Mouse (Mus musculus): ENCODE data around the gene Panx2. TPM values are rescaled to one million over a fixed set of nuclear protein-coding genes. Genes with fewer than 3 reads are reported as not detected.

The Panx2 gene
- not detected for polyA plus RNA-seq (2012; fragmentation: generic; extraction: Trizol)
- long read RNA-seq, experiment 1, result 0 reads
- long read RNA-seq, experiment 2, result 0 reads

DNA sequence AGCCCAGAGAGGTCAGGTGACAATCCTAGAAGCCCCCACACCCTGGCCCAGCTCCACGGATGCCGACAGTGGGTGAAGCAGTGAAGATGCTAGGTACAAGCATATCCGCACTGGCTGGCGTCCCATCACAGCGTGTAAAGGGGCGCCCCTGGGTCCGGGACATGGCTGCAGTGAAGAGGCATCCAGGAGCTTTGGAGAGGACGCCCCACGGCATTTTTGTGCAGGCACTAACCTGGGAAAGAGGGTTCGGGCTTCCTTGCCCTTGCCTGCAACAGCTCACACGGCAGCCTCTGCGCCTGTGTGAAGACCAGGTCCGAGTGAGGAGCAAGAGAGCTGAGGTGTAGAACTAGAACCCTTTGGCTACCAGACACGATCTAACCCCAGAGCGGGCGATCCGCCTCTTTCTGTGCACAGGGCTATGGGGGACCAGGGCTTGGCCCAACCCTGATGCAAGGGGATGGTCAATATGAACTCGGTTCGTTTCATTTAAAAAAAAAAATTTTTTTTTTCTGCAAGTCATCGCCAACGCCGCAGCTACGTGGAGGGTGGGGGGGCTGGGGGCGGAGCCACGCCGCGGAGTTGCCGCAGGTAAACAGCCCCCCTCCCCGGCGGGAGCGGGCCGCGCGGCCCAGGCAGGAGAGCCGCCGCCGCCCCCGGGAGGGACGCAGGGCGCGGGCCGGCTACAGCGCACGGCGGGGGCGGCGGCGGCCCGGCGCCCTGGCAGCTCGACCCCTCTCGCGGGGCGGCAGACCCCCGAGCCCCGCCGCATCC, at the start of gene Panx2:
Gene Panx2 (plus strand): TSS at position 574 of the 771 bp plus-strand sequence.
- Histone ChIP-seq H3K27me3 (ENCODE audit: control insufficient read depth, insufficient read depth, insufficient read length) (peaks cover 83% of the 10 kb centered on the region), H3K79me2 (ENCODE audit: control insufficient read depth, insufficient read depth) (no peaks in the 10 kb centered on the region), H3ac (ENCODE audit: control insufficient read depth, insufficient read length, low read depth) (no peak within 1 kb of the TSS), H3K79me3 (ENCODE audit: low read depth) (no peaks in the 10 kb centered on the region), H3K4me3 (ENCODE audit: insufficient read depth, poor library complexity, severe bottlenecking) (no peak within 1 kb of the TSS), H3K36me3 (ENCODE audit: control insufficient read depth, insufficient read depth) (no peaks in the 10 kb centered on the region)
- no peak for TF ChIP-seq MYOD1 (IDR thresholded peaks at IDR 0.05; ENCODE audit: control insufficient read depth, insufficient read length, low read depth)
- no peak for TF ChIP-seq CTCF (IDR thresholded peaks at IDR 0.05; ENCODE audit: control insufficient read depth, insufficient read depth, insufficient read length)
- no peak for TF ChIP-seq FOSL1 (IDR thresholded peaks at IDR 0.05; ENCODE audit: insufficient read depth, low read length, poor library complexity, severe bottlenecking)
- no peak for TF ChIP-seq MAX (IDR thresholded peaks at IDR 0.05)
- TF ChIP-seq MYOG (IDR thresholded peaks at IDR 0.05; ENCODE audit: control insufficient read depth, extremely low read depth, insufficient read length), result no peak
- TF ChIP-seq CEBPB (IDR thresholded peaks at IDR 0.05; ENCODE audit: low read depth), result no peak
- TF ChIP-seq USF1 (IDR thresholded peaks at IDR 0.05; ENCODE audit: low read depth), result no peak

GRCm38 (mm10) chr15:89016722-89017121, 42.8 kb upstream of the Panx2 start:
- Histone ChIP-seq H3K79me2 (ENCODE audit: control insufficient read depth, insufficient read depth) (no peaks in the 10 kb centered on the region), H3K4me3 (ENCODE audit: insufficient read depth, poor library complexity, severe bottlenecking) (no peak overlapping the region), H3K27me3 (ENCODE audit: control insufficient read depth, insufficient read depth, insufficient read length) (peaks cover 48% of the 10 kb centered on the region), H3ac (ENCODE audit: control insufficient read depth, insufficient read length, low read depth) (no peak overlapping the region), H3K36me3 (ENCODE audit: control insufficient read depth, insufficient read depth) (no peaks in the 10 kb centered on the region), H3K79me3 (ENCODE audit: low read depth) (no peaks in the 10 kb centered on the region)
- TF ChIP-seq CTCF (IDR thresholded peaks at IDR 0.05; ENCODE audit: control insufficient read depth, insufficient read depth, insufficient read length), result no peak
- TF ChIP-seq FOSL1 (IDR thresholded peaks at IDR 0.05; ENCODE audit: insufficient read depth, low read length, poor library complexity, severe bottlenecking), result no peak
- no peak for TF ChIP-seq MYOD1 (IDR thresholded peaks at IDR 0.05; ENCODE audit: control insufficient read depth, insufficient read length, low read depth)
- no peak for TF ChIP-seq MAX (IDR thresholded peaks at IDR 0.05)
- no peak for TF ChIP-seq MYOG (IDR thresholded peaks at IDR 0.05; ENCODE audit: control insufficient read depth, extremely low read depth, insufficient read length)
- TF ChIP-seq CEBPB (IDR thresholded peaks at IDR 0.05; ENCODE audit: low read depth), result no peak
- no peak for TF ChIP-seq USF1 (IDR thresholded peaks at IDR 0.05; ENCODE audit: low read depth)

- Histone ChIP-seq H3K79me2 (ENCODE audit: control insufficient read depth, insufficient read depth) (no peaks in the 10 kb centered on the region), H3K27me3 (ENCODE audit: control insufficient read depth, insufficient read depth, insufficient read length) (peaks cover 63% of the 10 kb centered on the region), H3K4me3 (ENCODE audit: insufficient read depth, poor library complexity, severe bottlenecking) (no peak overlapping the region), H3K36me3 (ENCODE audit: control insufficient read depth, insufficient read depth) (no peaks in the 10 kb centered on the region), H3K79me3 (ENCODE audit: low read depth) (no peaks in the 10 kb centered on the region), H3ac (ENCODE audit: control insufficient read depth, insufficient read length, low read depth) (no peak overlapping the region)
- TF ChIP-seq USF1 (IDR thresholded peaks at IDR 0.05; ENCODE audit: low read depth) (no peak), MAX (IDR thresholded peaks at IDR 0.05) (no peak), FOSL1 (IDR thresholded peaks at IDR 0.05; ENCODE audit: insufficient read depth, low read length, poor library complexity, severe bottlenecking) (no peak), MYOG (IDR thresholded peaks at IDR 0.05; ENCODE audit: control insufficient read depth, extremely low read depth, insufficient read length) (no peak), CEBPB (IDR thresholded peaks at IDR 0.05; ENCODE audit: low read depth) (no peak), MYOD1 (IDR thresholded peaks at IDR 0.05; ENCODE audit: control insufficient read depth, insufficient read length, low read depth) (no peak), CTCF (IDR thresholded peaks at IDR 0.05; ENCODE audit: control insufficient read depth, insufficient read depth, insufficient read length) (no peak)
Observed at GRCm38 (mm10) chr15:89020085-89020484, 39.4 kb upstream of the Panx2 start.

DNA sequence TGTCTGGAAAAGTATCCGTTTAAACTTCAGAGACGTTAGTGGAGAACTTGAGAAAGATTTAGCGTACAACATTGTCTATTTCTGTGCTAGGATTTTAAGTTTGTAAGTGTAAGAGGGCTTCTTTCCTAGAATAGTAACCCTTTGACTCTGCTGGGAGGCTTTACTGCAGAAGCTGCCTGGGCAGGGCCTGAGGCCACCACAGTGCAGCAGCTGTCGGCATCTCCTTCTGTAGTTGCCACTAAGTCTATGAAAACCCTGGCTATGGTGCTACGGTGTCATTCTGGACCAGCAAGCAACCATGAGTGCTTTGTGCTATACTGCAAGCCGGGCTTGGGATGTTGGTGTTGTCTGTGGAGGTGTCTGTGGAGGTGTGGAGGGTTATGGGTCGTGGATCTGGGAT, 39.0 kb upstream of the Panx2 start:
- H3K27me3 ChIP-seq (ENCODE audit: control insufficient read depth, insufficient read depth, insufficient read length), result peaks cover 66% of the 10 kb centered on the region
- H3K36me3 ChIP-seq (ENCODE audit: control insufficient read depth, insufficient read depth), result no peaks in the 10 kb centered on the region
- no peak overlapping the region for H3ac ChIP-seq (ENCODE audit: control insufficient read depth, insufficient read length, low read depth)
- no peaks in the 10 kb centered on the region for H3K79me3 ChIP-seq (ENCODE audit: low read depth)
- no peak for TF ChIP-seq CEBPB (IDR thresholded peaks at IDR 0.05; ENCODE audit: low read depth)
- no peak for TF ChIP-seq USF1 (IDR thresholded peaks at IDR 0.05; ENCODE audit: low read depth)
- no peak for TF ChIP-seq MYOD1 (IDR thresholded peaks at IDR 0.05; ENCODE audit: control insufficient read depth, insufficient read length, low read depth)
- TF ChIP-seq MYOG (IDR thresholded peaks at IDR 0.05; ENCODE audit: control insufficient read depth, extremely low read depth, insufficient read length), result no peak
- no peak for TF ChIP-seq CTCF (IDR thresholded peaks at IDR 0.05; ENCODE audit: control insufficient read depth, insufficient read depth, insufficient read length)
- TF ChIP-seq FOSL1 (IDR thresholded peaks at IDR 0.05; ENCODE audit: insufficient read depth, low read length, poor library complexity, severe bottlenecking), result no peak
- TF ChIP-seq MAX (IDR thresholded peaks at IDR 0.05), result no peak
- no peaks in the 10 kb centered on the region for H3K79me2 ChIP-seq (ENCODE audit: control insufficient read depth, insufficient read depth)
- H3K4me3 ChIP-seq (ENCODE audit: insufficient read depth, poor library complexity, severe bottlenecking), result no peak overlapping the region

DNA sequence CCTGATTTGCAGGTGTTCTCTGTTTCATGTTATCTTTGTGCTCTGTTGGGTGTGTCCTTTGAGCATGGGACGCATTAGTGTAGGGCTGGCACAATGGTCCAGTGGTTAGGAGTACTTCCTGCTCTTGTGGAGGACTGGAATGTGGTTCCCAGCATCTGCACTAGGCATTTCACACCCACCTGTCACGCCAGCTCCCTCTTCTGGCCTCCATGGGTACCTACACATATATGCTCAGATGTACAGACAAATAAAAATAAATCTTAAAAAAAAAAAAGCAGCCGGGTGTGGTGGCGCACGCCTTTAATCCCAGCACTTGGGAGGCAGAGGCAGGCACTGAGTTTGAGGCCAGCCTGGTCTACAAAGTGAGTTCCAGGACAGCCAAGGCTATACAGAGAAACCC, 15.2 kb upstream of the Panx2 start:
- no peak for TF ChIP-seq CEBPB (IDR thresholded peaks at IDR 0.05; ENCODE audit: low read depth)
- TF ChIP-seq MYOG (IDR thresholded peaks at IDR 0.05; ENCODE audit: control insufficient read depth, extremely low read depth, insufficient read length), result no peak
- no peak for TF ChIP-seq FOSL1 (IDR thresholded peaks at IDR 0.05; ENCODE audit: insufficient read depth, low read length, poor library complexity, severe bottlenecking)
- no peak for TF ChIP-seq USF1 (IDR thresholded peaks at IDR 0.05; ENCODE audit: low read depth)
- TF ChIP-seq CTCF (IDR thresholded peaks at IDR 0.05; ENCODE audit: control insufficient read depth, insufficient read depth, insufficient read length), result no peak
- TF ChIP-seq MYOD1 (IDR thresholded peaks at IDR 0.05; ENCODE audit: control insufficient read depth, insufficient read length, low read depth), result no peak
- no peak for TF ChIP-seq MAX (IDR thresholded peaks at IDR 0.05)
- H3K4me3 ChIP-seq (ENCODE audit: insufficient read depth, poor library complexity, severe bottlenecking), result no peak overlapping the region
- no peaks in the 10 kb centered on the region for H3K79me3 ChIP-seq (ENCODE audit: low read depth)
- H3K27me3 ChIP-seq (ENCODE audit: control insufficient read depth, insufficient read depth, insufficient read length), result peaks cover 4% of the 10 kb centered on the region
- H3K79me2 ChIP-seq (ENCODE audit: control insufficient read depth, insufficient read depth), result no peaks in the 10 kb centered on the region
- no peaks in the 10 kb centered on the region for H3K36me3 ChIP-seq (ENCODE audit: control insufficient read depth, insufficient read depth)
- H3ac ChIP-seq (ENCODE audit: control insufficient read depth, insufficient read length, low read depth), result no peak overlapping the region
